ENCODE assay signal across 8 mouse cellular contexts in the genomic region with DNA sequence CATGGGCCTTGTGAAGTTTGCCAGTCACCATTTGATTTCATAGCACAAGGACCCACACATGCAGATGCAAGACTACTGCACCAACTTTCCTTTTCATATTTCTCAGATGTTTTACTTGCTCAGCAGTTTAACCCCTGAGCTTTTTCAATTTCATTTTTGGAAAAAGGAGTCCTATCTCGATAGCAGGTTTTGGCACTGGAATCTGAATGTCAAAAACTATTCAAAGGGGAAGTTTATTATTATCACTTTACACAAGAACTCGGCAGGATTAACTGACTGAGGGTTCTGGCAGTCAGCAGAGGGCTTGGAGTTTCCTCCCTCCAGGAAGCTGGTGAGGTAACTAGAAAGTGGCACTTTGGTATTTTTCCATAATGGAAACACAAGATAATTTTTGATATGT. TPM values are rescaled to one million over a fixed set of nuclear protein-coding genes. Genes with fewer than 3 reads are reported as not detected.
A peak's percentile ranks its signal among the peaks of the same experiment; 100 is the strongest.
DNase-seq lines count a peak whose midpoint lies in the region; ATAC-seq and TF ChIP-seq lines count a peak whose summit lies in the region.

No protein-coding gene starts in this region.

- 58% methylated on average over 2 of the region's 2 CpGs for WGBS in embryonic facial prominence, embryonic 13.5 days
- WGBS in hindbrain, embryonic 16.5 days: 74% methylated on average over 2 of the region's 2 CpGs
- 61% methylated on average over 2 of the region's 2 CpGs for WGBS in midbrain, embryonic 16.5 days

- no peaks in the 10 kb centered on the region for H3K36me3 ChIP-seq in embryonic facial prominence, embryonic 13.5 days
- H3K36me3 ChIP-seq in hindbrain, embryonic 16.5 days (ENCODE audit: control insufficient read depth, insufficient read depth, low read length): no peaks in the 10 kb centered on the region
- no peaks in the 10 kb centered on the region for H3K36me3 ChIP-seq in midbrain, embryonic 16.5 days (ENCODE audit: control insufficient read depth, insufficient read depth, low read length)

- TF ChIP-seq CTCF in layer of hippocampus, adult 2 months (conservative IDR thresholded peaks at IDR 0.05): no peak

- H3K27me3 ChIP-seq in embryonic facial prominence, embryonic 13.5 days: no peaks in the 10 kb centered on the region
- H3K27me3 ChIP-seq in hindbrain, embryonic 16.5 days (replicated peaks; ENCODE audit: control insufficient read depth, insufficient read depth, low read length): no peaks in the 10 kb centered on the region
- H3K27me3 ChIP-seq in midbrain, embryonic 16.5 days (ENCODE audit: control insufficient read depth, insufficient read depth, low read depth, low read length): no peaks in the 10 kb centered on the region

- H3K9ac ChIP-seq in embryonic facial prominence, embryonic 13.5 days: 0 out of 2 replicates have a peak overlapping the region, but pooled peaks have one; percentile 83
- H3K9ac ChIP-seq in hindbrain, embryonic 16.5 days (ENCODE audit: low read depth, low read length): no peak overlapping the region
- no peak overlapping the region for H3K9ac ChIP-seq in midbrain, embryonic 16.5 days (ENCODE audit: low read depth, low read length)

- no peaks in the 10 kb centered on the region for H3K9me3 ChIP-seq in embryonic facial prominence, embryonic 13.5 days
- no peaks in the 10 kb centered on the region for H3K9me3 ChIP-seq in hindbrain, embryonic 16.5 days (ENCODE audit: control insufficient read depth, low read length)
- no peaks in the 10 kb centered on the region for H3K9me3 ChIP-seq in midbrain, embryonic 16.5 days (replicated peaks; ENCODE audit: control insufficient read depth, low read length, poor library complexity, severe bottlenecking)

- DNase-seq in layer of hippocampus, adult 2 months (ENCODE audit: low spot score in 2 of 2): no peak
- no peak for DNase-seq in layer of hippocampus, postnatal 10 days (ENCODE audit: low spot score in 2 of 2)
- no peak for DNase-seq in spleen, postnatal 10 days (ENCODE audit: low spot score in 2 of 2)
- no peak for DNase-seq in adrenal gland, adult 8-10 months
- no peak for DNase-seq in adrenal gland, postnatal 4 days (ENCODE audit: low spot score in 2 of 2)

- H3K4me1 ChIP-seq in embryonic facial prominence, embryonic 13.5 days: peaks cover 14% of the 10 kb centered on the region
- H3K4me1 ChIP-seq in hindbrain, embryonic 16.5 days (ENCODE audit: control insufficient read depth, insufficient read depth, low read depth, low read length): peaks cover 10% of the 10 kb centered on the region
- peaks cover 11% of the 10 kb centered on the region for H3K4me1 ChIP-seq in midbrain, embryonic 16.5 days (ENCODE audit: control insufficient read depth, insufficient read depth, low read length)

- peak overlapping the region; percentile 69 for H3K4me3 ChIP-seq in layer of hippocampus, adult 2 months
- peak overlapping the region; percentile 73 for H3K4me3 ChIP-seq in embryonic facial prominence, embryonic 13.5 days
- H3K4me3 ChIP-seq in hindbrain, embryonic 16.5 days (ENCODE audit: low read length): peak overlapping the region; percentile 87; the same call in 1 of the 2 replicates
- H3K4me3 ChIP-seq in midbrain, embryonic 16.5 days (ENCODE audit: low read depth, low read length): no peak overlapping the region

- H3K4me2 ChIP-seq in embryonic facial prominence, embryonic 13.5 days: peak overlapping the region; percentile 65
- peak overlapping the region; percentile 90 for H3K4me2 ChIP-seq in hindbrain, embryonic 16.5 days (ENCODE audit: low read length)
- peak overlapping the region; percentile 71 for H3K4me2 ChIP-seq in midbrain, embryonic 16.5 days (ENCODE audit: low read length)

- no peak for ATAC-seq in embryonic facial prominence, embryonic 13.5 days (ENCODE audit: insufficient number of reproducible peaks, insufficient read depth, low FRiP score, low TSS enrichment, low read depth)
- ATAC-seq in hindbrain, embryonic 16.5 days: no peak
- ATAC-seq in midbrain, embryonic 16.5 days: no peak

- H3K27ac ChIP-seq in layer of hippocampus, adult 2 months: peak overlapping the region; percentile 92
- H3K27ac ChIP-seq in embryonic facial prominence, embryonic 13.5 days: no peak overlapping the region
- H3K27ac ChIP-seq in hindbrain, embryonic 16.5 days (ENCODE audit: low read depth, low read length): no peak overlapping the region
- H3K27ac ChIP-seq in midbrain, embryonic 16.5 days (ENCODE audit: low read length): no peak overlapping the region

RNA-seq across cellular contexts. Expression of a gene that starts 1.9 kb away (rescaled TPM):
- total RNA-seq in layer of hippocampus, adult 2 months (2021): 10 to 100 TPM; 80.3 to 83.6 TPM
- total RNA-seq in layer of hippocampus, postnatal 10 days (2021): 10 to 100 TPM; 27.4 to 29.8 TPM
- polyA plus RNA-seq in embryonic facial prominence, embryonic 13.5 days (2015; fragmentation: Nextera tagmentation; extraction: Ambion mirVana): 5.6 and 6.5 TPM in 2 replicates
- 7.3 and 7.7 TPM in 2 replicates for polyA plus RNA-seq in hindbrain, embryonic 16.5 days (2015; fragmentation: Nextera tagmentation; extraction: Ambion mirVana)
- polyA plus RNA-seq in midbrain, embryonic 16.5 days (2015; fragmentation: Nextera tagmentation; extraction: Ambion mirVana): 6.6 and 7.2 TPM in 2 replicates
- total RNA-seq in adrenal gland, adult 8-10 months (2022): 10 to 100 TPM; 26.2 to 45.5 (median 38.4) TPM
- 10 to 100 TPM; 31.1 to 42.3 TPM for total RNA-seq in adrenal gland, postnatal 4 days (2021)

RNA-seq across cellular contexts. Expression of a gene that starts 47.4 kb away (rescaled TPM):
- total RNA-seq in layer of hippocampus, adult 2 months (2021): 1 to 10 TPM; 5.5 TPM
- 1 to 10 TPM; 2.9 to 3.2 TPM for total RNA-seq in layer of hippocampus, postnatal 10 days (2021)
- 1.9 and 2.8 TPM in 2 replicates for polyA plus RNA-seq in embryonic facial prominence, embryonic 13.5 days (2015; fragmentation: Nextera tagmentation; extraction: Ambion mirVana)
- 1.1 and 1.6 TPM in 2 replicates for polyA plus RNA-seq in hindbrain, embryonic 16.5 days (2015; fragmentation: Nextera tagmentation; extraction: Ambion mirVana)
- 0.83 and 1.1 TPM in 2 replicates for polyA plus RNA-seq in midbrain, embryonic 16.5 days (2015; fragmentation: Nextera tagmentation; extraction: Ambion mirVana)
- total RNA-seq in adrenal gland, adult 8-10 months (2022): 10 to 100 TPM; 14.2 to 25.0 (median 21.4) TPM
- 10 to 100 TPM; 11.6 to 16.5 TPM for total RNA-seq in adrenal gland, postnatal 4 days (2021)
